In genomic region chr10:62500088-62500915, GRCm38 (mm10) we compare ENCODE assay signal across 7 mouse cellular contexts. TPM values are rescaled to one million over a fixed set of nuclear protein-coding genes. Genes with fewer than 3 reads are reported as not detected.
DNase-seq lines count a peak whose midpoint lies in the region; ATAC-seq and TF ChIP-seq lines count a peak whose summit lies in the region.

No protein-coding gene starts in this region.

- CTCF ChIA-PET in Patski (lab: Charles Lee) = interaction anchor here (0.8 to 2.9 kb wide), 12 partner anchors 10 to 89 kb away, joined by 3 to 21 read pairs (median 3); no protein-coding TSS in a partner anchor

- no peaks in the 10 kb centered on the region for H3K27me3 ChIP-seq in Patski

- no peak for ATAC-seq in Patski
- peak; percentile 81; the same call in 1 of the 2 replicates for ATAC-seq in frontal cortex, adult (ENCODE audit: low TSS enrichment)

- intact Hi-C loops in left cerebral cortex, postnatal 25 days (cut with DNase I) = loop anchor here (1.0 kb wide), 1 partner anchor 49 kb away; no protein-coding TSS in a partner anchor

- no peak for DNase-seq in Patski (ENCODE audit: low read depth, low spot score)
- peak; percentile 20 for DNase-seq in cerebellum, adult 11-12 months
- peak; percentile 57 for DNase-seq in hindlimb bud, embryonic 11.5 days (ENCODE audit: extremely low spot score, low read depth, low spot score)
- peak; percentile 52 to 68 for DNase-seq in left cerebral cortex, postnatal 25 days (ENCODE audit: low spot score in 2 of 2)
- DNase-seq in mesoderm, embryonic 11.5 days (ENCODE audit: low read depth, low spot score) = peak; percentile 87
- peak; percentile 22 for DNase-seq in right cerebral cortex, postnatal 14 days

- in situ Hi-C loops in Patski (cut with MboI; ENCODE audit: low pct_unique_long_range_greater_than_20kb) = loop anchor here (5.0 kb wide), 1 partner anchor 52 kb away; no protein-coding TSS in a partner anchor

- TF ChIP-seq CTCF in Patski (IDR thresholded peaks at IDR 0.05) = peak; percentile 81

- POLR2A ChIA-PET in Patski (lab: Charles Lee) = interaction anchor here (0.7 to 1.0 kb wide), 2 partner anchors 18 to 101 kb away, joined by 3 to 5 read pairs; no protein-coding TSS in a partner anchor

RNA-seq across cellular contexts. Expression of gene Vps26a, which starts 13.7 kb away (rescaled TPM):
- polyA plus RNA-seq in Patski (2021) = 81.6 TPM
- 10 to 100 TPM; 48.9 to 52.9 TPM for total RNA-seq in left cerebral cortex, postnatal 25 days (2021)

RNA-seq across cellular contexts. Expression of gene Srgn, which starts 26.9 kb away (rescaled TPM):
- not detected for polyA plus RNA-seq in Patski (2021)
- total RNA-seq in left cerebral cortex, postnatal 25 days (2021) = 1 to 10 TPM; 8.2 to 9.1 TPM

RNA-seq across cellular contexts. Expression of gene Supv3l1, which starts 50.8 kb away (rescaled TPM):
- polyA plus RNA-seq in Patski (2021) = 37.2 TPM
- 10 to 100 TPM; 22.0 to 22.6 TPM for total RNA-seq in left cerebral cortex, postnatal 25 days (2021)

RNA-seq across cellular contexts. Expression of gene 4930507D05Rik, which starts 51.0 kb away (rescaled TPM):
- 0.24 TPM for polyA plus RNA-seq in Patski (2021)
- 1 to 10 TPM; 1.3 to 1.8 TPM for total RNA-seq in left cerebral cortex, postnatal 25 days (2021)
